Mouse (Mus musculus) thymus, postnatal 25 days (tissue): Measurements from ENCODE around the gene Vmn1r85.
"Not testable (repeated sequence)": the region's sequence is repeated elsewhere in the genome, so short reads cannot be mapped to it uniquely, and the experiment has no call there.

Experiments used
- DNase-seq: peaks from one replicate; pipeline ENCODE4 v3.0.0; 2022

Vmn1r85 gene

DNA sequence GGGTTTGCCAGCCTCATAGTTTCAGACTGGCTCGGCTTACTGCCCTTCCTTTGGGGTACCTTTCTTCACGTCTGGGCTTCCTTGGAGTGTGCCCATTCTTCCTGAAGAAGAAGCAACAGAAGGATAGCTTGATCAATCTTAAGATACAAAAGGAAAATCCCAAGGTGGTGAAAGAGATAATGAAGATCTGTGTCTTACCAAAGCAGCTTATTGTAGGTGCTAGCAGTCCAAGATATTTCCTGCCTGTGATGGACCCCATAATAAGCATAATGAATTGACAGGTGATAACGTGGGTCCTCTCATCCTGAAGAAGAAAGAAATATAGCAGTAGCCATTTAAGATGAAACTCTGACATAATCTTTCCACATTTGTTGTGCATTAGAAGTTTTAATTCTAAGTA, at the start of gene Vmn1r85:
Gene Vmn1r85, minus strand, starts transcription at position 101 of the 400 bp plus-strand sequence.
- no peak for DNase-seq

DNA sequence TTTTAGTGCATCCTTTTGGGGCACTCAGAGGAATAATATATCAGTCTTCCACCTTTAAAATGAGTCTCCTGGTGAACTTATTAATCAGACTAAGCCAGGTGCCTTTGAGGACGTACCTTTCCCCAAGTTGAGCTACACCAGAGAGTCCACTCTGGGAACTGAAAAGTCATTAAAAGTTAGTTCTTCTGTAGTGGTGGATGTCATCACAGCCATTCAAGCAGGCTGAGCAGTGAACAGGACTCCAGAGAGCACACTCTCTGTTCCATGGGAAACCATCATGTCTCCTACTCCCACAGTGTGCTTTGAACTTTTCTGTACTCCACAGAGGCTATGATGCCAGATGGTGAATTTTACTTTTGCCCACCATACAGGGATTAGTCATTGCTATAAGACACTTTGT, 45.1 kb upstream of the Vmn1r85 start, which contains the start of gene Vmn1r87:
Gene Vmn1r87, minus strand, starts transcription at position 101 of the 400 bp plus-strand sequence.
- DNase-seq, result no peak

DNA sequence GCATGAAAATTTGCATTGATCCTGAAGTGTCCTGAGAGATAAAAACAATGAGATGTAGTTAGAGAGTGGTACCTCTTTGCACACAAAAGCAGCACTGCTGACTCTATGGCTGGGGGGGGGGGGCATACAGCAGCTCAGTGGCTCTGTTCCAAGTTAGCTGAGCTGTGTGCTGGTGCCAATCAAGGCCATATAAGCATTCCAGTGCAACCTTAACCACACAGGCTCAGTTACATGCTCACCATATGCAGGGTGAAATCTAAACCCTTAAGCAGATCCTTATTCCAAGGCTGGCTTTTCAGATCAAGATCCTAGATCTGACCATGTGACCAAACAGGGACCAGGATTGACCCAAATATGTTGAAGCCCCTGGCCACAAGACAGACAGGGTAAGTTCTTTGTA, 42.4 kb upstream of the Vmn1r85 start:
- no peak for DNase-seq

DNA sequence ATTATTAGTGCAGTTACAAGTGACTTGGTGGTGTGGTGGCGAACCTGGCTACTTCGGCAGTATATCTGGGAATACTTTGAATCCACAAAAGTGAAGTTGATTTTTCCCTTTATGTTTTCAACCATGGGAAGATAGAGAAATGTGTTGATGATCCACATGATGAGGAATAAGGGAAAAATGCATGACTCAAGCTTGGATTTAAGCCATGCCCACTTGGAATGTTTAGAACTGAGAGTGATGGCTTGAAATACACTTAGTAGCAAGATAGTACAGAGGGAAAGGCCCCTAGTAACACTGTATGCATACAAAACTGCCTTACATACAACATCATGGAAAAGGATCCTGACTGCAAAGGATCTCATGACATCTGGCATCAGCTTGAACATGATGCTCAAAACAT, 36.9 kb upstream of the Vmn1r85 start:
- no peak for DNase-seq

DNA sequence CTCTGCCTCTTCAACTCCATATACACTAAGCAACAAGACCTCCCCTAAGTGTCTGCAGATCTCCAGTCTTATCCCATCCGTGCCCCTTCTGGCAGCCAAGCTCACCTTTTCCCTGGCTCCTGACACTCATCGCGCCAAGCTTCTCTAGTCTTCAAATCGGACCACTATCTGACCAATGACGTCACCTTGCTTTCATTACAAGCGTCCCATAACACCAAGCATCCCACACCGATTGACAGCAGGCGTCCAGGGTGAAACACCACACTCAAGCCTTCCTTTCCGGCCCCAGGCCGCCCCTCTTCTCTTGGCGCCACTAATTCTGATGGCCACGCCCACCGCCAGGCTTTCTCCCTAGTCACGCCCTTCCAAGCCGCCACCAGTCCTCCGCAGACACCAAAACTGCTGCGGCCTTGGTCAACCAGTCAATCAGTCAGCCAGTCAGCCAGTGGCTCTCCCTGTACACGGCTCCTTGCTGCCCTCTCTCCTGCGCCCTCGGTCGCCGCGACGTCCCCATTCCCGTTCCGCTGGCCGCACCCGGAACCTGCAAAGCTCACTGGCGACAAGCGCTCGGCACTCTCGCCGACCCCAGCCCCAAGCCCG, 28.7 kb upstream of the Vmn1r85 start:
- DNase-seq, result peak; percentile 4

DNA sequence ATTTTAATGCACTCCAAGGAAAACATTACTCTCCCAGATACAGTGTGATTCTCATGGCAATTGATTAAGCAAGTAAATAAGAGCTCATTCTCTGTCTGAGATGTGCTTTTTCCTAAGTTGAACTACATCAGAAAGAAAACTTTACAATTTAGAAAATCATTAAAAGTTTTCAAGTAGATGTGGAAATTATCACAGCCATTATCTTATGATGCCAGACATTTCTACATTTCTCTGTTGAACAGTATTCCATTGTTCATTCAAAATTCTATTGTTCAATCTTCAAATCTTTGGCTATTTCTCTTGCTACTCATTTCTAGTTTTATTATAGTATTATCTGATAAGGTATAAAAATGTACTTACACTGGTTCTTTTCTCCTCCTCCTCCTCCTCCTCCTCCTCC, 24.8 kb upstream of the Vmn1r85 start, which contains the start of gene Vmn1r86:
Gene Vmn1r86, minus strand, starts transcription at position 101 of the 400 bp plus-strand sequence.
- no peak for DNase-seq

DNA sequence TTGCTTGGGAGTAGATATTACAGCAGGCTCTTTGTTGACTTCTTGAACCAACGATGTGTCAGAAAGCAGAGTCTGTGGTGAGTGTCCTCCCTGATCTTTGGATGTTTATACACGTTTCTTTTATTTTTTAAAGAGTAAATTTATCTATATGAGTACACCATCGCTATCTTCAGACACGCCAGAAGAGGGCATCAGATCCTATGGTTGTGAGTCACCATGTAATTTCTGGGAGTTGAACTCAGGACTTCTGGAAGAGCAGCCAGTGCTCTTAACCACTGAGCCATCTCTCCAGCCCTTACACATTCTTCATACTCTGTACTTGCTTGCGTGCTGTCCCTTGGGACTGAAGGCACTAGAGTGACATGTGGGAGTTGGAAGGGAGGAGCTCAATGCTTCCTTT, 22.7 kb downstream of the Vmn1r85 start:
- no peak for DNase-seq

DNA sequence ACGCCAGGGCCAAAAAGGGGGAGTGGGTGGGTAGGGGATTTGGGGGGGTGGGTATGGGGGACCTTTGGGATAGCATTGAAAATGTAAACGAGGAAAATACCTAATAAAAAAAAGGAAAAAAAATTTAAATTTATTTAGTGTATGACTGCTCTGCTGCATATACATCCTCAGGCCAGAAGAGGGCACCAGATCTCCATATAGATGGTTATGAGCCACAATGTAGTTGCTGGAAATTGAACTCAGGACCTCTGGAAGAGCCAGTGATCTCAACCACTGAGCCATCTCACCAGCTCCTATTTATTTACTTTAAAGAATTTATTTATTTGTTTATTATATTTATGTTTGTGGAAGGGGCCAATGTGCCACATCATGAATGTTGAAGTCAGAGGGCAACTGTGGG, 31.6 kb downstream of the Vmn1r85 start:
- not testable (repeated sequence) for DNase-seq

DNA sequence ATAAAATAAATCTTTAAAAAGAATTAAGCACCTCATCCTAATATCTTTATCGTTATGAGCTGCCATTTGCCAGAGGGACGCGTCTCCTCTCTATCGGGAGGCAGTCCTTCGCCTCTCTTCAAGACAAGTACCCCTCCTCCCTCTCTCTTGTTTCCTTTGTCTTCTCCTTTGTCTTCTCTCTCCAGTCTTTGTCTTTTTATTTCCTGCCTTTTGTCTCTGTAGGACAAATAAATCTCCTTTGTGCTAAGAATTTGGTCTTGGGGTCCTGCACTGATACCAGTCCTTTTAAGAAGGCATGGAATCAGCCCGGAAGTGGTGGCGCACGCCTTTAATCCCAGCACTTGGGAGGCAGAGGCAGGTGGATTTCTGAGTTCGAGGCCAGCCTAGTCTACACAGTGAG, 35.4 kb downstream of the Vmn1r85 start:
- no peak for DNase-seq

DNA sequence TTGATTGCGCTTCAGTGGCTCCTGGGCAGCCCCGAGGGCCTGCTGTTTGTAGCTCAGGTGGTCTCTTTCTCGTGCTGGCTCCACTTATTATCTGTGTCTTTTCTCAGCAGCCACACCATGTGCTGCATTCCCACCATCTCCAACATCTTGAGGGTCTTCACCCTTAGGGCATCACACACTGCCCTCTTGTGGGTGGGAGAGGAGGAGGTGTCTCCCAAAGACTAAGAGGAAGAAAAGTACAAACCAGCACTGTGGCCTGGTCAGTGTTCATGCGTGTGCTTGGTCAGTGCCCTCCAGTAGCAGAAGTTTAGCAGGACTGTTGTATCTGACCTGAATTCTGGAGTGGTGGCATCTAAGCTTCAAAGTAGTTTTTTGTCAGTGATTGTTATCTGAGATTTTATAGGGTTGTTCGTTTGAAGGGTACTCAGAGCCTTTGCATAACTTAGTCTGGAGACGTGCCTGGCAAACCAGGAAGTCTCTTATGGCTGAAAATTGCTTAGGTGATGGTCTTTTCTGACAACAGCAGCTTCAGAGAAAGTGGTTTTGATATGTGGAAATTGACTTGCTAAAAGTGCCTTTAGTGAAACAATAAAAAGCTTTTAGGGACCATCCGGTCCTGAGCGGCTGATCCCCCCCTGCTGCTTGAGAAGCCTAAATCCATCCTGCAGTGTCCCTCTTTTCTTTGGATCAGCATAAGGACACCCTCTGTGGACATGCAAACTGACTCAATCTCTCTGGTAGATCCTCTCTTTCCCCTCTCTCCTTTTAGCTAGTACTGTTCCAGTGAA, 37.9 kb downstream of the Vmn1r85 start:
- DNase-seq, result no peak

DNA sequence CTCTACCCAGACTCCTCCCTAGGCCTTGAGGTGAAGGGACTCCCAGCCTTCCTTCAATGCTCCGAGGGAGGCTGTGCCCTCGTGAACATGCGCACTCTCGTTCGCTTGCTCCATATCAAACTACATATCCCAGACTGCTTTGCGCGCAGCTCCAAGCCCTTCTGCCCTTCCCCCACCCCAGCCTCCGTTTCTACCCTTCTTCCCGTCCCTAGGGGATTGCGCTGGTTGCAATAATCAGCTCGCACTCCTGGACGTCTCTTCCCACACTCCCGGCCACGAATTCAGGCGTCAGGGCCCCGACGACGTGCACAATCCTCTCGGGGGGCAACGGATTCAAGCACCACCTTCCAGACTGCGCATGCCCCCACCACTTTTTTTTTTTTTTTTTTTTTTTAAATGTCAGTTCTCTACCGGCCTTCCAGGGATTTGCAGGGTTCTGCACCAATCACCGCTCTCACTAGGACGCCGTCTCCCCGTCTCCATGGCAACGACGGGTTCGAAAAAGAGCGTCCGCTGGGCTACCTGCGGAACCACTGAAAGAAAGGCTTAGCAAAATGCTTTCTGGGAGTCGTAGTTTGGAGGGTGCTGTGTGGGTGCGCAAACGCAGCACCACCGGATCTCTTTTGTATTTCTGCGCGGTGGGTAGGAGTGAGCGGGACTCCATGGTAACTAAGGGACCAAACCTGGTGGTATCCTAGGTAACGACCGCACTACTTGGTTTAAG, 40.5 kb downstream of the Vmn1r85 start, which contains the start of gene Mzf1:
Gene Mzf1, minus strand, starts transcription at position 478 of the 724 bp plus-strand sequence.
- DNase-seq, result peak; percentile 92

DNA sequence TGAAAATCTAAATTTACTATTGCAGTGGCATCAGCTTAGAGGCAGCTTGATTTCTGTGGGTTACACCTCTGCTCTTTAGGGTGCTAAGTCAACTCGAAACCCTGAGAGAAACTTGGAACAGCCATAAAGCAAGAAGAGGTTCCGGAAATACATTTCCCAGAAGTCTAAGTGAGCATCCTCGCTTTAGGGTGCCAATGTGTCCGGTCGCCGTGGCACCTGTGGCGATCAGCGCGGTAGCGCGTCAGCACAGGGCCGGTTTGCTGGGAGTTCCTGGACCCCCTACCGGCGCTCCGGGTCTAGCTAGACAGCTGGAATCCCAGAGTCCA, 41.0 kb downstream of the Vmn1r85 start:
- DNase-seq, result no peak

DNA sequence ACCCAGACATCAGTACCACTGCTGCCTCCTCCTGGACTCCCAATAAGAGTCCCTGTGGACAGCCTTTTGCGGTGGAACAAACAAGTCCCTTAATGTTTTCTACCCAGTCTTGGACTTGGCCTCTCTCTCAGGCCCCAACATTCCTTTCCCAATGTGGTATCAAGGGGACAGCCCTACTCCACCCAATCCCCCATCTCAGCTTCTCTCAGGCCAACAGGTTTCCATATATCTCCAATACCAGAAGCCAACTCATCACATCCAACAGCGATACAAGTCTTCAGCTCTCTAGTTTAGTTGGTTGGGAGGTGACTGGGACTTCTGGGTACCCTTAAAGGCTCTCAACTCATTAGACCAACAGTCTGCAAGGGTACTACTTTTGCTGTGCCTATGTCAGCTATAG, 41.5 kb downstream of the Vmn1r85 start:
- no peak for DNase-seq

DNA sequence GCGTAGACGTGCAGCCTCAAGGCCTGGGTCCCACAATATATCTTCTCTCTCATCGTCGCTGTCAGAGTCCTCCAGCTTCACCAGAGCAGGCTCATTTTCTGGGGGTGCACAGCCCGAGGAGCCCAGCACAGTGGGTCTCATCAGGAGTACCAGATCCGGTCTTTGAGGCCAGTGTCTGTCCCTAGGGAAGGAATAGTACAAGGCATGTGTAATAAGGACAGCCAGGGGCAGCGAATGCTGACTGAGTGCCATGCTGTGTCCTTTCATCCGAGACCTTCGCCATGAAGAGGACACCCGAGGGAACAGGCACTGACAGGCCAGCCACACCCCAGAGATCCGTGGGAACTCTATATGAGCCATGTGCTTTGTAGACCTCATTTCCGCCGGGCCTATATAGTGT, 42.0 kb downstream of the Vmn1r85 start:
- DNase-seq, result no peak

DNA sequence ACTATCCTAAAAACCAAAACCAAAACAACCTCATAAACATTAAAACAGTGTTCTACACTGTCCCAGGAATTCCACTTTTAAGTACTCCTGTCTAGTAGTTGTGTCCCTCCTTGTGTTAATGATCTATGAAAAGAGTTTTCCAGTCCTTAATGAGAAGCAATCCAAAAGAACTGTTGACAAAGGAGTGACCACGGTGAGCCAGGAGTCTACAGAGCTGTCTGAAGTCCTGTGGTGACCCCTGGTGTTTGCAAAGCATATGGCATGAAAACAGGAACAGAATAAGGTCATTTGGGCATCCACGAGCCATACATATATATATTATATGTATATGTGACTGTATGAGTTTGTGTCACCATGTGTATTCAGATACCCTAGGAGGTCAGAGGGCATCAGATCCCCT, 48.9 kb downstream of the Vmn1r85 start:
- DNase-seq, result peak; percentile 72

DNA sequence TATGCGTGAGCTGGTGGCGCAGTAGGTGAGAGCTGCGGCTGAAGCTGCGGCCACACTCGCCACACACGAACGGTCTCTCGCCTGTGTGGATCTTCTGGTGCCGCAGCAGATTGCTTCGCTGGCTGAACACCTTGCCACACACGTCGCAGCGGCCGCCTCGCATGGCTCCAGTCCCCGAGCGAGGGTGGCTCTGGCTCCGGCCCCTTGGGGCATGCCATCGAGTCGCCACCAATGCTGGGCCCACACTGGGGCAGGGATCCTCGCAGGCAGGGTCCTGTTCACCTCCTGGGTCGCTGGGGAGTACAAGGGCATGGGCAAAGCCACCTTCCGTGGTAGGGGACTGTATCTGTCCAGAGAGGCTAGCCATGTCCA, 50.7 kb downstream of the Vmn1r85 start:
- no peak for DNase-seq

DNA sequence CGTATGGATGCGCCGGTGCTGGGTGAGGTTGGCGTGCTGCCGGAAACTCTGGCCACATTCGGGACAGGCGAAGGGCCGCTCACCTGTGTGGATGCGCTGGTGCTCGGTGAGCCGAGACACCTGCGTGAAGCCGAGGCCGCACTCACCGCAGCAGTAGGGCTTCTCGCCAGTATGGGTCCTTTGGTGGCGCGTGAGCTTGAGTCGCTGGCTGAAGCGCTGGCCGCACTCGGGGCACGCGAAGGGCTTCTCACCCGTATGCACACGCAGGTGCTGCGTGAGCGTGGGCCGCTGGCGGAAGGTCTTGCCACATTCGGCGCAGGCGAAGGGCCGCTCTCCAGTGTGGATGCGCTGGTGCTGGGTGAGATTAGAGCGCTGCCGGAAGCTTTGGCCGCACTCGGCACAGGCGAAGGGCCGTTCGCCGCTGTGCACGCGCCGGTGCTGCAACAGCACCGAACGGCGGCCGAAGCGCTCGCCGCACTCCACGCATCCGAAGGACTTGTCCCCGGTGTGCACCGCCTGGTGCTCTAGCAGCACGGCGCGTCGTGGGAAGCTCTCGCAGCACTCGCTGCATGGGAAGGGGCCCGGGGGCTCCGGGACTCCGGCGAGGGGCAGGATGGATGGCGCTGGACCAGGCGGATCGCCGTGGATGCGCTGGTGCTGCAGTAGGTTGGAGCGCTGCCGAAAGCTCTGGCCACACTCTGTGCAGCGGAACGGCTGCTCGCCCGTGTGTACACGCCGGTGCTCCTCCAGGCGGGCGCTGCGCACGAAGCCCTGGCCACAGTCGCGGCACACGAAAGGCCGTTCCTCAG, 51.3 kb downstream of the Vmn1r85 start:
- no peak for DNase-seq

DNA sequence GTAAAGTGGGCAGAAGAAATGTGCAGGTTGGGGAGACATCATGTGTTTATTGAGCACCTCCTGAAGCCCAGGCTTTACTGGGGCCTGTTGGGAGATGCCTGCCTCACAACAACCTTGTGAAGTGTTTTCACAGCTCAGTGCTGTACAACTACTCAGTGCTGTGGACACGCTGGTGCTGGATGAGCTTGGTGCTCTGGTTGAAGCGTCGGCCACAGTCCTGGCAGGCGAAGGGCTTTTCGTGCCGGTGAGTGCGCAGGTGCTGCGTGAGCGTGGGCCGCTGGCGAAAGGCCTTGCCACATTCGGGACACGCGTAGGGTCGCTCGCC, 51.9 kb downstream of the Vmn1r85 start:
- no peak for DNase-seq

DNA sequence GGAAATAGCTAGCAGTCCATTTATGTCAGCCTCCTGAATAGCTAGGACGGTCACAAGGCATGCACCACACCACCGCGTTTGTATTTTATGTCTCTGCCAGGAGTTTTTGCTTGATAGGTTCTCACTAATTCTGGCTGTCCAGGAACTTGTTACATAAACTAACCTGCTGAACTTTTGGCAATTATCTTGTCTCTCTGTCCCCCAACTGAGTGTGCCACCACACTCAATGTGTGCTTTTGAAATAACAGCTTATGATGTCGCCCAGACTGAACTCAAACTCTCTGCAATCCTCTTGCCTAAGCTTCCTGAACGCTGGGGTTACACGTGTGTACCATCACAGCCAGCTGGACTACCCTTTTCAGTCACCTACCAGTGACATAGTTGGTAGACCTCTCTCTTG, 52.5 kb downstream of the Vmn1r85 start:
- no peak for DNase-seq

DNA sequence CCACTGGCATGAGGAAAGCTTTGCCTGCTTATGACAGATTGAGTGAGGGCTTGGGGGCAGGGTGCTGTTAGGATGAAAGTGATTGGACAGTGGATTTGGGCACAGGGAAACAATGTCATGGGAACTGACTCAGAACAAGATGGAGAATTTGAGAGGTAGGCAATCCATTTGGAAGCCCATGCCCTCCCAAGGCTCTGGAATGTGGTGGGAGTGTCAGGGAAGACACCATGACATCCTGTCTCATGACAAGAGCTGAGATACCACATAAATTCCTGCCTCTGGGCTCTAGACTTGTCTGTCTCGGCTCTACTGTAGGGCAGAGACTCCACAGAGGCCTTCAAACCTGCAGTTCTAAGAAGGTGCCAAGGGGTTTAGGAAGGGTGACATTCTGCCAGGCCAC, 53.7 kb downstream of the Vmn1r85 start:
- no peak for DNase-seq

DNA sequence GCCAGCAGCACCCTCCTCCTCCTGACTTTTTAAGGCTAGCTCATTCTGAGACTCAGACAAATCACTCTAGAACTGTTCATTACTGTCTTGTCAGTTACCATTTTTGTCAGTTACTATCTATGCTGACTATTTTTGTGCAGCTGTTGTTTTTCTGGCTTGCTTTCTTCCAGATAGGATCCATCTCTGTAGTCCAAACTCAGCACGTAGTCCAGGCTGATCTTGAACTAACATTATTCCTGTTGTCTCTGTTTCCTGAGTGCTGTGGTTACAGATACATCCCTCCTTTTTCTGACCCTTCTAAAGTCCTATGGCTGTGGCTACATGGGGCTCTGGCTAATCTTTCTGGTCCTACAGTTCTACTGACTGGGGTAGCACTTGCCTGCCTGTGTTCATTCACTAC, 55.8 kb downstream of the Vmn1r85 start:
- no peak for DNase-seq

DNA sequence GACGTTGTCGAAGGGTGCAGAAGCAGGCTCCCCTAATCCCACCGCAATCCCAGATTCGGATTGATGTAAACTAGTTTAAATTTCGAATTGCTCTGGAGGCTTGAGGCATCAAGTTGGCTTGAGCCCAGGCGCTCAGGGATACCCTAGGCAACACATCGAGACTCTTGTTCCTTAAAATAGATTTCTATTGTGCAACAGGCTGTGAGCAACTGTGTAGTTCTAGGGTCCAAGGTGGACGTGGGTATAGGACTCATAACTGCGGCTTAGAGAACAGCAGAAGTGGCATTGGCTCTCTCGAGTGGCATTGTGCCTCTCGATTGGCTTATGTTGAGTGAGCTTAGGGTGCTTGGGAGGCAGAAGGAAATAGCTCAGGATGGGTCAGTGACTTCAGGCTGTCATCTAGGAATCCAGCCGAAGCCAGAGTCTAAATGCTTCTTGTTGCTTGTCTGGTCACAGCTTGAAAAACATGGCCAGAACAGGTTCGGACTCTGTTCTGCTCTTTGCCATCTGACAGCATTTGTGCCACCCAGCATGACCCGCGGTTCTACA, 56.3 kb downstream of the Vmn1r85 start:
- DNase-seq, result no peak
